Mouse (Mus musculus) liver, adult 2 months (tissue): ENCODE results near the gene Slc25a19. TPM values are rescaled to one million over a fixed set of nuclear protein-coding genes. Genes with fewer than 3 reads are reported as not detected.

Source experiments
- DNase-seq: peaks from one replicate; pipeline ENCODE4 v3.0.0-alpha.2; 2011; ENCODE audit warnings: low read depth, low spot score; ENCODE audit errors: extremely low read depth
- H3K27ac ChIP-seq: fragments of 200-500 bp; replicated peaks from 2 replicates; pipeline ENCODE4 v1.5.1; 2012; ENCODE audit warnings: low read depth, mild to moderate bottlenecking, control low read depth, inconsistent platforms, low read length; ENCODE audit not compliant: insufficient read depth
- H3K27me3 ChIP-seq: fragments of 200-500 bp; 2 replicates; pipeline ENCODE4 v1.6.1; 2012; ENCODE audit warnings: mild to moderate bottlenecking, moderate library complexity, low read length, inconsistent platforms; ENCODE audit not compliant: control insufficient read depth, insufficient read depth
- H3K36me3 ChIP-seq: fragments of 200-500 bp; 2 replicates; pipeline ENCODE4 v1.6.1; 2012; ENCODE audit warnings: low read length, inconsistent platforms; ENCODE audit not compliant: control insufficient read depth, insufficient read depth
- H3K4me1 ChIP-seq: fragments of 200-500 bp; 2 replicates; pipeline ENCODE4 v1.6.1; 2011; ENCODE audit warnings: low read length; ENCODE audit not compliant: control insufficient read depth, insufficient read depth
- H3K4me3 ChIP-seq: fragments of 200-500 bp; 2 replicates; pipeline ENCODE4 v1.5.1; 2011; ENCODE audit warnings: low read depth, mild to moderate bottlenecking, control low read depth, low read length, moderate library complexity; ENCODE audit not compliant: insufficient read depth
- H3K79me2 ChIP-seq: fragments of 200-500 bp; 2 replicates; pipeline ENCODE4 v1.6.1; 2012; ENCODE audit warnings: inconsistent platforms, mild to moderate bottlenecking, low read length, moderate library complexity; ENCODE audit not compliant: control insufficient read depth, insufficient read depth
- H3K9ac ChIP-seq: fragments of 200-500 bp; 2 replicates; pipeline ENCODE4 v1.6.1; 2012; ENCODE audit warnings: low read depth, mild to moderate bottlenecking, control low read depth, inconsistent platforms, low read length
- CTCF ChIP-seq: fragments of 200-500 bp; IDR thresholded peaks from 2 replicates; pipeline ENCODE4 v1.5.1; 2011; ENCODE audit warnings: low read depth, low read length, control low read depth
- POLR2A ChIP-seq: fragments of 200-500 bp; IDR thresholded peaks from 2 replicates; pipeline ENCODE4 v1.6.1; 2011; ENCODE audit warnings: low read length, control low read depth; ENCODE audit not compliant: insufficient read depth; ENCODE audit errors: extremely low read depth
- WGBS: fragments of 180-500 bp; shearing (Covaris S2); methylation state at CpG from one replicate; pipeline ENCODE4 v1.1.7; 2018; 5-methylcytosine and 5-hydroxymethylcytosine counted together
- polyA plus RNA-seq: library from polyadenylated mRNA; depleted of rRNA; stranded (reverse); fragments of >200 nt; gene quantifications from 2 replicates; pipeline ENCODE4 v1.2.3, GENCODE M21; 2012
- total RNA-seq: library from RNA; depleted of rRNA; stranded (reverse); fragments of >200 nt; gene quantifications from 2 replicates; pipeline ENCODE4 v1.2.3, GENCODE M21; 2014

The Slc25a19 gene
- total and polyA plus RNA-seq, 2 experiments, result 8.9 to 21.3 TPM

GRCm38 (mm10) chr11:115672226-115672987 is 44.3 kb upstream of the Slc25a19 start:
- Histone ChIP-seq H3K27ac (no peak overlapping the region), H3K4me1 (peaks cover 13% of the 10 kb centered on the region), H3K79me2 (peaks cover 54% of the 10 kb centered on the region), H3K27me3 (no peaks in the 10 kb centered on the region), H3K4me3 (no peak overlapping the region), H3K36me3 (no peaks in the 10 kb centered on the region), H3K9ac (no peak overlapping the region)
- TF ChIP-seq POLR2A (no peak), CTCF (no peak)
- no peak for DNase-seq
- WGBS, result 70% methylated on average over 7 of the region's 7 CpGs

- peaks cover 10% of the 10 kb centered on the region for H3K4me1 ChIP-seq
- H3K27ac ChIP-seq, result no peak overlapping the region
- H3K79me2 ChIP-seq, result peaks cover 57% of the 10 kb centered on the region
- no peaks in the 10 kb centered on the region for H3K36me3 ChIP-seq
- H3K4me3 ChIP-seq, result no peak overlapping the region
- H3K27me3 ChIP-seq, result no peaks in the 10 kb centered on the region
- WGBS, result 43% methylated on average over 5 of the region's 5 CpGs
- no peak for DNase-seq
- no peak overlapping the region for H3K9ac ChIP-seq
- no peak for TF ChIP-seq CTCF
- TF ChIP-seq POLR2A, result no peak
These were observed 42.5 kb upstream of the Slc25a19 start for GRCm38 (mm10) chr11:115670451-115671050.

DNA sequence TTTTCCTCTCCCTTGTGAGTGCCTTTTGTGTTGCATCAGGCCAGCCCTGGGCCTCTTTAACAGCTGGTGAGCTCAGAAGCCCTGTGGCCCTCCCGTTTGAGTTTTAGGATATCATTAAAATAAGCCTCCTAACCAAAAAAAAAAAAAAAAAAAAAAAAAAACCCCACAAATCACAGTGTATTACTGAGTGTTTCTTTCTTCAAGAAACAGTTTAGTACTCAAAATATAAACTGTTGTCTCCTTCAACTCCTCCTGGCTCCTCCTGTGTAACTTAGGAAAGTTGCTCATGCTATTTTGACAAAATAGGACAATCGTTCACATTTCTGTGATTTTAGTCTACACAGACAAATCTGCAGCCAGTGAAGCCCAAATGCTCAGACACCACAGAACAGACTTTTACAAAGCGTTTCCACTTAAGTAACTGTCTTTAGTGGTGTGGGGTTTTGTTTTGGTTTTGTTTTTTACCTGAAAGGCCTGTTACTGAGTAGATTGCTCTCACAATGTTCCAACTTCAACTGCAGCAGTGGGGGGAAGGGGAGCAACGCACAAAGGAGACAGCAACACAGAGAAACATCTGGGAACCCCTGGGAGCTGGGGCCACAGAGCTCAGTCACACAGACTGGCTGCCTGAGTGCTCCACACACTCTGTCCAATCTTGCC is 35.7 kb upstream of the Slc25a19 start:
- no peak overlapping the region for H3K27ac ChIP-seq
- no peak overlapping the region for H3K4me3 ChIP-seq
- peaks cover 49% of the 10 kb centered on the region for H3K79me2 ChIP-seq
- 80% methylated on average over 4 of the region's 4 CpGs for WGBS
- H3K27me3 ChIP-seq, result no peaks in the 10 kb centered on the region
- H3K4me1 ChIP-seq, result peaks cover 5% of the 10 kb centered on the region
- H3K9ac ChIP-seq, result no peak overlapping the region
- H3K36me3 ChIP-seq, result no peaks in the 10 kb centered on the region
- TF ChIP-seq POLR2A (no peak), CTCF (no peak)
- no peak for DNase-seq

DNA sequence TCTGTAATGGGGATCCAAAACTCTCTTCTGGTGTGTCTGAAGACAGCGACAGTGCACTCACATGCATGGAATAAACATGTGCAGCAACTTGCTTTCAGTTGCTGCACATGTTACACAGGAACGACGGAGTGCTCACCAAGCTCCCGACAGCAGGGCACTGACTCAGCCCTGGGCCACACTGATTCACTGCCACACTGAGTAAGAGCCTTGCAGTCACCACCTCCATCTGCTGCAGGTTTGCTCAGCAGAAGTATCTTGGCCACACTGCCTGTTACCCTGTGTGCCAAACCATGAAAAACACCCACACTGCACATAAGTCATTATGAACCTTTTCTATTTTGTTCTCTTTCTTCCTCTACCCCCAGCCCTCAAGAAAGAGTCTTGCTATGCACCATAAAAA is 32.3 kb upstream of the Slc25a19 start:
- Histone ChIP-seq H3K27ac (no peak overlapping the region), H3K36me3 (no peaks in the 10 kb centered on the region), H3K79me2 (peaks cover 49% of the 10 kb centered on the region), H3K9ac (no peak overlapping the region), H3K4me3 (no peak overlapping the region), H3K27me3 (no peaks in the 10 kb centered on the region), H3K4me1 (0 out of 2 replicates have a peak, but pooled peaks cover 2% of the 10 kb centered on the region)
- WGBS, result 91% methylated on average over 4 of the region's 4 CpGs
- TF ChIP-seq CTCF (no peak), POLR2A (no peak)
- no peak for DNase-seq

DNA sequence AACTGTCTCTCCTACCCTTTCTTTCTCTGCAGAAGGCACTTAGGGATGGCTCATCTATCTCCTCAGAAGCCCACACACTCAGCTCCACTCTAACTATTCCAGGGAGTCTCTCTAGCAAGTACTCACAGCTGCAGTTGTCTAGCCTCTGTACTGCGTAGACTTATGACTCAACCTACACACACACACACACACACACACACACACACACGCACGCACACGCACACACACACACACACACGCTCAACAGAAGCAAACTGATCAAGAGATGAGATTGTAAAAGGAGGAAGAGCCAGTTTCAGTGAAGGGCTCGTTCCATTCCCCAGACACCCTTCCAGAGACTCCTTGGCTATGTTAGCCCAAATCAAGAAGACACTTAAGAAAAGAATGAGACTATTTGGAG is 30.4 kb upstream of the Slc25a19 start:
- WGBS, result 86% methylated on average over 6 of the region's 6 CpGs
- no peak overlapping the region for H3K27ac ChIP-seq
- peaks cover 7% of the 10 kb centered on the region; the same call in 1 of the 2 replicates for H3K36me3 ChIP-seq
- no peak overlapping the region for H3K9ac ChIP-seq
- H3K79me2 ChIP-seq, result peaks cover 44% of the 10 kb centered on the region
- no peaks in the 10 kb centered on the region for H3K27me3 ChIP-seq
- 0 out of 2 replicates have a peak, but pooled peaks cover 2% of the 10 kb centered on the region for H3K4me1 ChIP-seq
- H3K4me3 ChIP-seq, result no peak overlapping the region
- TF ChIP-seq CTCF, result no peak
- no peak for TF ChIP-seq POLR2A
- DNase-seq, result no peak

DNA sequence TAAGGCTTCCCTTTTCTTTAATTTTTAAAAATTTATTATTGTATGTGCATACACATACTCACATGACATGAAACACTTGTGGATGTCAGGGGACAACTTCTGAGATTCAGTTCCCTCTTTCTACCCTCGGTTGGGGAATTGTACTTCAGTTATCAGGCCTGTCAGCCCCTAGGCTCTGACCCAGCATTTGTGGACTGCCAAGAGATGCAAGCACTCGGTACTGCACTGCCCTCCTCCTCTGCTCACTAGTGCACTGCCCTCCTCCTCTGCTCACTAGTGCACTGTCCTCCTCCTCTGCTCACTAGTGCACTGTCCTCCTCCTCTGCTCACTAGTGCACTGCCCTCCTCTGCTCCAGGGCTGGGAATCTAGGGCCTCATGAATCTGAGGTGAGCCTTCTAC is 26.0 kb upstream of the Slc25a19 start:
- peaks cover 20% of the 10 kb centered on the region; the same call in 1 of the 2 replicates for H3K79me2 ChIP-seq
- DNase-seq, result no peak
- H3K9ac ChIP-seq, result no peak overlapping the region
- H3K4me3 ChIP-seq, result no peak overlapping the region
- WGBS, result 60% methylated on average over 2 of the region's 2 CpGs
- H3K27me3 ChIP-seq, result no peaks in the 10 kb centered on the region
- TF ChIP-seq CTCF (no peak), POLR2A (no peak)
- H3K36me3 ChIP-seq, result peaks cover 11% of the 10 kb centered on the region
- no peak overlapping the region for H3K27ac ChIP-seq
- no peaks in the 10 kb centered on the region for H3K4me1 ChIP-seq
